Mouse (Mus musculus): ENCODE results near the gene Fbxo3. TPM values are rescaled to one million over a fixed set of nuclear protein-coding genes. Genes with fewer than 3 reads are reported as not detected.
"Not testable (repeated sequence)": the region's sequence is repeated elsewhere in the genome, so short reads cannot be mapped to it uniquely, and the experiment has no call there.

Gene Fbxo3
- total and polyA plus RNA-seq, 2 experiments from 2014 or later: 54.9 to 78.2 TPM

- H3K36me3 ChIP-seq (ENCODE audit: insufficient read depth): no peaks in the 10 kb centered on the region
- no peak overlapping the region for H3K9ac ChIP-seq
- H3K27ac ChIP-seq (ENCODE audit: low read depth, low read length): no peak overlapping the region
- no peaks in the 10 kb centered on the region for H3K9me3 ChIP-seq (ENCODE audit: low read length)
- no peaks in the 10 kb centered on the region for H3K4me1 ChIP-seq (ENCODE audit: insufficient read depth)
- WGBS: 88% methylated on average over 6 of the region's 6 CpGs
- no peak overlapping the region for H3K4me2 ChIP-seq (ENCODE audit: low read depth)
- TF ChIP-seq CTCF (IDR thresholded peaks at IDR 0.05; ENCODE audit: low read depth): no peak
- no peak overlapping the region for H3K4me3 ChIP-seq (ENCODE audit: low read depth, low read length)
- DNase-seq (no peak), ATAC-seq (no peak)
- H3K27me3 ChIP-seq (ENCODE audit: insufficient read depth, low read length): no peaks in the 10 kb centered on the region
Measured at GRCm38 (mm10) chr2:104104800-104105199, 77.3 kb downstream of the Fbxo3 start.

GRCm38 (mm10) chr2:104109021-104109420 is 81.5 kb downstream of the Fbxo3 start:
- not testable (repeated sequence) for H3K36me3 ChIP-seq (ENCODE audit: insufficient read depth); H3K27ac ChIP-seq (ENCODE audit: low read depth, low read length); H3K9ac ChIP-seq; H3K27me3 ChIP-seq (ENCODE audit: insufficient read depth, low read length); DNase-seq; H3K4me2 ChIP-seq (ENCODE audit: low read depth); H3K4me1 ChIP-seq (ENCODE audit: insufficient read depth); H3K4me3 ChIP-seq (ENCODE audit: low read depth, low read length); ATAC-seq; H3K9me3 ChIP-seq (ENCODE audit: low read length)
- WGBS: 92% methylated on average over 2 of the region's 2 CpGs

- Histone ChIP-seq H3K4me3 (ENCODE audit: low read depth, low read length) (no peak overlapping the region), H3K4me1 (ENCODE audit: insufficient read depth) (no peaks in the 10 kb centered on the region), H3K36me3 (ENCODE audit: insufficient read depth) (no peaks in the 10 kb centered on the region), H3K27me3 (ENCODE audit: insufficient read depth, low read length) (no peaks in the 10 kb centered on the region), H3K9me3 (ENCODE audit: low read length) (no peaks in the 10 kb centered on the region), H3K4me2 (ENCODE audit: low read depth) (no peak overlapping the region), H3K9ac (no peak overlapping the region), H3K27ac (ENCODE audit: low read depth, low read length) (no peak overlapping the region)
- ATAC-seq (no peak), DNase-seq (no peak)
- no peak for TF ChIP-seq CTCF (IDR thresholded peaks at IDR 0.05; ENCODE audit: low read depth)
- WGBS: 64% methylated on average over 2 of the region's 2 CpGs
Measured at GRCm38 (mm10) chr2:104109528-104109927, 82.0 kb downstream of the Fbxo3 start.

GRCm38 (mm10) chr2:104110031-104110430 is 82.5 kb downstream of the Fbxo3 start:
- H3K4me2 ChIP-seq (ENCODE audit: low read depth): no peak overlapping the region
- no peak overlapping the region for H3K9ac ChIP-seq
- no peak overlapping the region for H3K27ac ChIP-seq (ENCODE audit: low read depth, low read length)
- H3K4me1 ChIP-seq (ENCODE audit: insufficient read depth): no peaks in the 10 kb centered on the region
- DNase-seq: no peak
- ATAC-seq: no peak
- H3K4me3 ChIP-seq (ENCODE audit: low read depth, low read length): no peak overlapping the region
- 88% methylated on average over 4 of the region's 4 CpGs for WGBS
- H3K27me3 ChIP-seq (ENCODE audit: insufficient read depth, low read length): no peaks in the 10 kb centered on the region
- no peaks in the 10 kb centered on the region for H3K9me3 ChIP-seq (ENCODE audit: low read length)
- no peak for TF ChIP-seq CTCF (IDR thresholded peaks at IDR 0.05; ENCODE audit: low read depth)
- no peaks in the 10 kb centered on the region for H3K36me3 ChIP-seq (ENCODE audit: insufficient read depth)

GRCm38 (mm10) chr2:104111170-104111797 is 83.8 kb downstream of the Fbxo3 start:
- H3K4me1 ChIP-seq (ENCODE audit: insufficient read depth); H3K36me3 ChIP-seq (ENCODE audit: insufficient read depth); H3K4me3 ChIP-seq (ENCODE audit: low read depth, low read length); H3K27ac ChIP-seq (ENCODE audit: low read depth, low read length); H3K9ac ChIP-seq; H3K9me3 ChIP-seq (ENCODE audit: low read length); ATAC-seq; H3K27me3 ChIP-seq (ENCODE audit: insufficient read depth, low read length); H3K4me2 ChIP-seq (ENCODE audit: low read depth); DNase-seq: not testable (repeated sequence)
- WGBS: no CpG with 5 or more reads among the region's 1 CpGs

Other genes with a start within 250 kb of the Fbxo3 start
- 342 and 369 TPM in 2 replicates for gene Caprin1, start 230.1 kb upstream of the Fbxo3 start, total RNA-seq (2014; rRNA removed)
- gene Caprin1, start 230.1 kb upstream of the Fbxo3 start, polyA plus RNA-seq (2015; fragmentation: Nextera tagmentation; extraction: Ambion mirVana): 233 and 253 TPM in 2 replicates
- gene Lmo2, start 69.7 kb upstream of the Fbxo3 start, total RNA-seq (2014; rRNA removed): 19.9 and 23.8 TPM in 2 replicates
- 26.9 and 27.8 TPM in 2 replicates for gene Lmo2, start 69.7 kb upstream of the Fbxo3 start, polyA plus RNA-seq (2015; fragmentation: Nextera tagmentation; extraction: Ambion mirVana)
- not detected in 2 replicates for gene 4931422A03Rik, start 640 bp downstream of the Fbxo3 start, total RNA-seq (2014; rRNA removed)
- 0.84 and 0.94 TPM in 2 replicates for gene 4931422A03Rik, start 640 bp downstream of the Fbxo3 start, polyA plus RNA-seq (2015; fragmentation: Nextera tagmentation; extraction: Ambion mirVana)
- 0.15 TPM in 1 of 2 replicates, not detected in the other for gene Gm10912, start 38.1 kb downstream of the Fbxo3 start, total RNA-seq (2014; rRNA removed)
- gene Gm10912, start 38.1 kb downstream of the Fbxo3 start, polyA plus RNA-seq (2015; fragmentation: Nextera tagmentation; extraction: Ambion mirVana): not detected in 2 replicates
- not detected in 2 replicates for gene Gm10799, start 40.8 kb downstream of the Fbxo3 start, total RNA-seq (2014; rRNA removed)
- not detected in 2 replicates for gene Gm10799, start 40.8 kb downstream of the Fbxo3 start, polyA plus RNA-seq (2015; fragmentation: Nextera tagmentation; extraction: Ambion mirVana)
- 1.5 TPM in 1 of 2 replicates, not detected in the other for gene Cd59b, start 42.1 kb downstream of the Fbxo3 start, total RNA-seq (2014; rRNA removed)
- 1.5 and 1.6 TPM in 2 replicates for gene Cd59b, start 42.1 kb downstream of the Fbxo3 start, polyA plus RNA-seq (2015; fragmentation: Nextera tagmentation; extraction: Ambion mirVana)
- 2.2 and 5.2 TPM in 2 replicates for gene Cd59a, start 68.1 kb downstream of the Fbxo3 start, total RNA-seq (2014; rRNA removed)
- 8.6 and 11.0 TPM in 2 replicates for gene Cd59a, start 68.1 kb downstream of the Fbxo3 start, polyA plus RNA-seq (2015; fragmentation: Nextera tagmentation; extraction: Ambion mirVana)
- gene A930018P22Rik, start 95.0 kb downstream of the Fbxo3 start, total RNA-seq (2014; rRNA removed): 1.9 TPM in 1 of 2 replicates, not detected in the other
- gene A930018P22Rik, start 95.0 kb downstream of the Fbxo3 start, polyA plus RNA-seq (2015; fragmentation: Nextera tagmentation; extraction: Ambion mirVana): 0.18 TPM in 1 of 2 replicates, not detected in the other